Mouse (Mus musculus) forebrain, postnatal 0 days (tissue): ENCODE measurements around the gene Exoc6. TPM values are rescaled to one million over a fixed set of nuclear protein-coding genes. Genes with fewer than 3 reads are reported as not detected.
"Not testable (repeated sequence)": the region's sequence is repeated elsewhere in the genome, so short reads cannot be mapped to it uniquely, and the experiment has no call there.

Experiments
- ATAC-seq: fragments of 200-750 bp; cut with Nextera tagmentation; 2 replicates; pipeline ENCODE4 v1.8.0; 2017; ENCODE audit warnings: mild to moderate bottlenecking, moderate library complexity
- DNase-seq: peaks from one replicate; pipeline ENCODE4 v3.0.0-alpha.2; 2015
- H3K27ac ChIP-seq: fragments of 300-500 bp; sonication (generic); 2 replicates; pipeline ENCODE4 v1.5.1; 2014; ENCODE audit warnings: low read depth, mild to moderate bottlenecking, antibody characterized with exemption, low read length, moderate library complexity, mixed read lengths
- H3K27me3 ChIP-seq: fragments of 300-500 bp; sonication (generic); 2 replicates; pipeline ENCODE4 v1.6.1; 2014; ENCODE audit warnings: mild to moderate bottlenecking, low read length, mixed read lengths; ENCODE audit not compliant: insufficient read depth
- H3K36me3 ChIP-seq: fragments of 300-500 bp; sonication (generic); 2 replicates; pipeline ENCODE4 v1.6.1; 2014; ENCODE audit warnings: mild to moderate bottlenecking, moderate library complexity; ENCODE audit not compliant: insufficient read depth
- H3K4me1 ChIP-seq: fragments of 300-500 bp; sonication (generic); 2 replicates; pipeline ENCODE4 v1.6.1; 2014; ENCODE audit warnings: antibody characterized with exemption; ENCODE audit not compliant: insufficient read depth
- H3K4me2 ChIP-seq: fragments of 300-500 bp; sonication (generic); 2 replicates; pipeline ENCODE4 v1.6.1; 2014; ENCODE audit warnings: low read depth, mild to moderate bottlenecking, moderate library complexity
- H3K4me3 ChIP-seq: fragments of 300-500 bp; sonication (generic); 2 replicates; pipeline ENCODE4 v1.5.1; 2014; ENCODE audit warnings: low read depth, low read length, mixed read lengths
- H3K9ac ChIP-seq: fragments of 300-500 bp; sonication (generic); 2 replicates; pipeline ENCODE4 v1.6.1; 2014; ENCODE audit warnings: mild to moderate bottlenecking
- H3K9me3 ChIP-seq: fragments of 300-500 bp; sonication (generic); 2 replicates; pipeline ENCODE4 v1.6.1; 2016; ENCODE audit warnings: low read length
- CTCF ChIP-seq: sonication (generic); IDR thresholded peaks from 2 replicates; pipeline ENCODE4 v1.5.1; 2016; ENCODE audit warnings: antibody characterized with exemption, control low read depth, low read depth
- WGBS: fragments of 180-500 bp; shearing (Covaris S2); extraction: QIAGEN DNeasy Blood & Tissue Kit; methylation state at CpG from one replicate; pipeline ENCODE4 v1.1.7; 2014; 5-methylcytosine and 5-hydroxymethylcytosine counted together
- polyA plus RNA-seq: library from polyadenylated mRNA; unstranded; fragments of >200 nt; fragmentation: Nextera tagmentation; extraction: Ambion mirVana; gene quantifications from 2 replicates; pipeline ENCODE4 v1.2.1, GENCODE M21; 2015
- total RNA-seq: library from RNA; depleted of rRNA; stranded (reverse); fragments of >200 nt; gene quantifications from 2 replicates; pipeline ENCODE4 v1.2.3, GENCODE M21; 2014

Exoc6 gene
- total and polyA plus RNA-seq, 2 experiments from 2014 or later: 34.3 to 42.9 TPM

DNA sequence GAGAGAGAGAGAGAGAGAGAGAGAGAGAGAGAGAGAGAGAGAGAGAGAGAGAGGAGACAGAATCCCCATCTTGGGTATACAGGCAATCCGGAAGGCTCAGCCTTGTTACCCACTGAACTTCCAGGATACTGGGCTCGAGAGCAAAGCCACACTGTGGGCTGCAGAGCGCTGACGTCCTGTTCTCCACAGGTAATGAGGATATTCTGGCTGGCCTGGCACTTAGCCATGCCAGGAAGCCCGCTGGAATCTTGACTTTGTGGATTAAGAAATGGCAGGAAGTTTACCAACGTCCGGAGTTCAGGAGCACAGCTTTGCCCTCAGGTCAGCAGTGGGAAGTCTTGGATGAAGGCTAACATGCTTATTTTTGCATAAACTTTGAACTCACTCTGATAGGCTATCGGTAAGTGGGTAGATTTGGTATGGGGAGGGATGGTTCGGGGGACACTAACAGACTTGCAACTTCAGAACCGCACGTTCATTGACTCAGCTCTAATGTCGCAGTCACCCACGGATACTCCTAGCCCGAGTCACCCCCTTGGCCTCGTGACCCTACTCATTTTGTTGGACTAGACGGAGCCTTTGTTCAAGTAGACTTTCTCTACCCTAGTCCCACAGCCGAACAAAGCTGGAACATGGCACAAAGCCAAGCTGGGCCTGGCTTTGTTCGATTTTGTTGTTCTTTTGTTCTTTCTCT lies 29.3 kb upstream of the Exoc6 start:
- Histone ChIP-seq H3K9ac (no peak overlapping the region), H3K4me3 (no peak overlapping the region), H3K27me3 (no peaks in the 10 kb centered on the region), H3K4me1 (no peaks in the 10 kb centered on the region), H3K36me3 (no peaks in the 10 kb centered on the region), H3K27ac (no peak overlapping the region), H3K9me3 (no peaks in the 10 kb centered on the region), H3K4me2 (no peak overlapping the region)
- WGBS: 60% methylated on average over 18 of the region's 18 CpGs
- ATAC-seq (no peak), DNase-seq (no peak)
- TF ChIP-seq CTCF: no peak

DNA sequence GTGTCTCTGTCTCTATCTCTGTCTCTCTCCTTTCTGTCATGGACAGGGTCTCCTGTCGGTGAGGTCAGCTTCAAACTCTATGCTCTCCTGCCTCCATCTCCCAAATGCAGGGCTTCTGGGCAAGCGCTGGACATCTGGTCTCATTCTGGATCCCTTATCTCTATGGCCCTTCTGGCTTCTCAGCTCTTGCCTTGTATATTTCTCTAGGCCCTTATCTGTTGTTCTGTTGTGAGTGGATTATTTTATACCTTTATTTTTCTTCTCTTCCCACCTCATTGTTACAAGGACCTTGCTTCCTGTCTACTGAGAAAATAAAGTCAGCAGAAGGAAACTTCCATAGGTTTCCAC lies 28.8 kb upstream of the Exoc6 start:
- H3K9ac ChIP-seq: no peak overlapping the region
- no peak overlapping the region for H3K4me2 ChIP-seq
- no peak overlapping the region for H3K27ac ChIP-seq
- H3K36me3 ChIP-seq: no peaks in the 10 kb centered on the region
- ATAC-seq (no peak), DNase-seq (no peak)
- WGBS: 71% methylated on average over 2 of the region's 2 CpGs
- no peaks in the 10 kb centered on the region for H3K4me1 ChIP-seq
- H3K9me3 ChIP-seq: no peaks in the 10 kb centered on the region
- no peaks in the 10 kb centered on the region for H3K27me3 ChIP-seq
- no peak for TF ChIP-seq CTCF
- no peak overlapping the region for H3K4me3 ChIP-seq

DNA sequence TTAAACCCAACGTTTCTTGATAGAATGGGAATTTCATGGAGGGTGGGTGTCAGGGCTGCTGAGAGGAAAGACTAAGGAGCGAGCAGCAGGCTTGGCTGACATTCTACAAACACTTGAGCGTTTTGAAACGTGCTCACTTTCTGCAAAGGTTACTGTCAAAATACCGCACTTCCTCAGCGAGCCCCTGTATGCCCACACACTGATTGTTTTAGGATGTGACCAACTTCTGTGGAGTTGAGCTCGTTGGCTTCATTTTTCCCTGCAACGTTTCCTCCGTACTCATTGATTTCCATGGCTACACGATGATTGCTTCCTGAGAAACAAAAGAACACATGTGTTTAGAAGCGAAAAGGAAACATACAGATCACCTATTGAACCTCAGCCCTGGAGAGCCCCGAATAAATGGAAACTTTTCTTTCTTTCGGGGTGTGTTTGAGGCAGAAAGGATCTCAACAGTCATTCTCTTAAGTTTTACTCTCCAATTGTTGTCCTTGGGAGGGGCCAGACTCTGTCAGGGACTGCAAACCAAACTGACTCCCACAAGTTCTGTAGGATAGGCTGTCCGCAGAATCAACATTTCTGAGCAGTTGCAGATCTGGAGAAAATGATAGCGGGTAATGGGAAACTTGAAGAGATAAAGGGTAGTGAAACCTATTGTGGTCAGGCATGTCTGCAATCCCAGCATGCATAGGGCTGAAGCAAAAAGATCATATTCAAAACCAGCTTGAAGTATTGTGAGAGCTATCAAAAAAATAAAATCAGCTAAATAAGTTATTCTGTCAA lies 26.7 kb upstream of the Exoc6 start:
- H3K27me3 ChIP-seq: no peaks in the 10 kb centered on the region
- H3K4me1 ChIP-seq: no peaks in the 10 kb centered on the region
- H3K36me3 ChIP-seq: no peaks in the 10 kb centered on the region
- ATAC-seq: no peak
- H3K9me3 ChIP-seq: no peaks in the 10 kb centered on the region
- TF ChIP-seq CTCF: no peak
- H3K4me3 ChIP-seq: no peak overlapping the region
- no peak overlapping the region for H3K4me2 ChIP-seq
- WGBS: 75% methylated on average over 15 of the region's 15 CpGs
- H3K9ac ChIP-seq: no peak overlapping the region
- H3K27ac ChIP-seq: no peak overlapping the region
- no peak for DNase-seq

DNA sequence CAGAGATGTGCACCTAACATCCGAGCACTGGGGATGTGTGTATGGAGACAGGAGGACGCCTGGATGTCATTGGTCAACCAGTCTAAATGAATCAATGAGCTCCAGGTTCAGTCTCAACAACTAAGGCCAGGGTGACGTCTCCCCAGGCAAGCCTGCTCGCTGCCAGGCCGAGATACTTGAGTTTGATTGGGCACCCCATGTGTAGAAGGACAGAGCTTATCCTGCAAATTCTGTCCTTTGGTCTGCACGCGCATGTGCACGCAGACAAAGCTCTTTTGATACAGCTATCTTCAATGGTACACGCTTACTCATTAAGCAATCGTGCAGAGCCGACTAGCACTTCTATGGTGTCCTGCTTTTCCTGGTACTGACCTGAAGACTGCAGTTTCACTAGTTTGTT lies 24.3 kb upstream of the Exoc6 start:
- H3K9ac ChIP-seq: no peak overlapping the region
- no peaks in the 10 kb centered on the region for H3K9me3 ChIP-seq
- H3K4me3 ChIP-seq: no peak overlapping the region
- DNase-seq: no peak
- TF ChIP-seq CTCF: no peak
- H3K27me3 ChIP-seq: no peaks in the 10 kb centered on the region
- no peaks in the 10 kb centered on the region for H3K4me1 ChIP-seq
- H3K4me2 ChIP-seq: no peak overlapping the region
- H3K27ac ChIP-seq: no peak overlapping the region
- ATAC-seq: no peak
- H3K36me3 ChIP-seq: no peaks in the 10 kb centered on the region
- 73% methylated on average over 11 of the region's 11 CpGs for WGBS

DNA sequence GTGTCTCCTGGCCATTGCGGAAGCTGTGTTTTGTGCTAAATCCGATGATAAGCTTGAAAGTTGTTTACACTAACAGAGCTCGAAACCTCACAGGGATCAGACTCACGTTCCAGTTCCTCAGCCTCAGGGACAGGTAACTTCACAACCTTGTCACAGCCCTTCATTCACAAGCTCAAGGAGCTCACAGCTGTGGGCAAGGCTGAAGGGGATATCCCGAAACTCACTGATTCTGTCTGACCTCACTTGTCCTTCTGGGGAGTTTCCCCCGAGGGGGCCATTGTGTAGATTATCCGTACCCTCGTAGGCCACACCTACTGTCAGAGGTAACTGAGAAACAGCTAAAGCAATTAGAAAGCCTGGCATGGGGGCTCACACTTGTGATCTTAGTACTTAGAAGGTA lies 23.4 kb upstream of the Exoc6 start:
- Histone ChIP-seq H3K4me3 (no peak overlapping the region), H3K27ac (no peak overlapping the region)

DNA sequence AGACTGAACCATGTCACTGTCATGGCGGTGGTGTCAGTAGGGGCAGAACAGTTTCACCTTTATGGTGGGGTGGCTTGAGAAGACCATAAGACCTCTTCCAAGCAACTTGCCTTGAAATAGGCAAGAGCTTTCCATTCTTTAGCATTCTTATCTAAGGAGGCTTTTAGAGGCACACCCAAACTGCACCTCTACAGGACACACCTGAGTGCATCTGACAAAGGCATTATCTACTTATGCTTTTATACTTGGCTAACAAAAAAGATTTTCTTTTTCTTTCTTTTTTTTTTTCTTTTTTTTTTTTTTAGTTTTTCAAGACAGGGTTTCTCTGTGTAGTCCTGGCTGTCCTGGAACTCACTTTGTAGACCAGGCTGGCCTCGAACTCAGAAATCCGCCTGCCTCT lies 22.5 kb upstream of the Exoc6 start:
- 97% methylated on average over 3 of the region's 3 CpGs for WGBS
- H3K9me3 ChIP-seq, H3K4me3 ChIP-seq, DNase-seq, H3K9ac ChIP-seq, H3K27ac ChIP-seq, H3K27me3 ChIP-seq, H3K4me1 ChIP-seq, ATAC-seq, H3K36me3 ChIP-seq, H3K4me2 ChIP-seq: not testable (repeated sequence)

More for the DNA sequence above, 23.4 kb upstream of the Exoc6 start:
- no peak for TF ChIP-seq CTCF
- DNase-seq (no peak), ATAC-seq (no peak)
- no peaks in the 10 kb centered on the region for H3K9me3 ChIP-seq
- H3K9ac ChIP-seq: no peak overlapping the region
- H3K36me3 ChIP-seq: no peaks in the 10 kb centered on the region
- 33% methylated on average over 8 of the region's 8 CpGs for WGBS
- no peak overlapping the region for H3K4me2 ChIP-seq
- no peaks in the 10 kb centered on the region for H3K27me3 ChIP-seq
- no peaks in the 10 kb centered on the region for H3K4me1 ChIP-seq

DNA sequence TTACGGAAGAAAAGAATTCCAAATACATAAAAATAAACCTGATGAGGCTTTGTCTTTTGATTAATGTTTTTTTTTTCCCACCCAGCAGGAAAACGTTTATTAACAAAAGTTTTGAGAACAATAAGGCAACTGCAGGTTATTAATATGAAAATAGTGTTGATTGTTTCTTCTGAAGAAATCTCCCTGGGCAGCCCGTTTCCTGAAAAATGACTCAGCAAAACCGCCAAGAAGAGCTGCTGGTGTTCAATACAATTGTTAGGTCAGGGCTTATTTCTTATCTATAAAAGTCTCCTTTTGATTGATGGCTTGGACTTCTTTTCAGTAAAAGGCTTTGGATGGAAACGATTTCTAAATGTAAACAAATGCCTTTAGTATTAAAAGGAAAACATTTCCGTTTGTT lies 21.6 kb upstream of the Exoc6 start:
- 53% methylated on average over 6 of the region's 6 CpGs for WGBS
- Histone ChIP-seq H3K9ac (no peak overlapping the region), H3K27ac (no peak overlapping the region), H3K36me3 (no peaks in the 10 kb centered on the region), H3K9me3 (no peaks in the 10 kb centered on the region), H3K4me1 (no peaks in the 10 kb centered on the region), H3K27me3 (no peaks in the 10 kb centered on the region), H3K4me2 (no peak overlapping the region), H3K4me3 (no peak overlapping the region)
- TF ChIP-seq CTCF: no peak
- DNase-seq (no peak), ATAC-seq (no peak)
